Mouse (Mus musculus) lung, postnatal 0 days (tissue): ENCODE data around the gene Plod1.

Experiments
- CTCF ChIP-seq: IDR thresholded peaks from 2 replicates; pipeline ENCODE4 v1.5.1; 2016; ENCODE audit warnings: antibody characterized with exemption, mild to moderate bottlenecking
- EP300 ChIP-seq: IDR thresholded peaks from 2 replicates; pipeline ENCODE4 v1.6.1; 2016; ENCODE audit warnings: antibody characterized with exemption, mild to moderate bottlenecking, control low read depth

DNA sequence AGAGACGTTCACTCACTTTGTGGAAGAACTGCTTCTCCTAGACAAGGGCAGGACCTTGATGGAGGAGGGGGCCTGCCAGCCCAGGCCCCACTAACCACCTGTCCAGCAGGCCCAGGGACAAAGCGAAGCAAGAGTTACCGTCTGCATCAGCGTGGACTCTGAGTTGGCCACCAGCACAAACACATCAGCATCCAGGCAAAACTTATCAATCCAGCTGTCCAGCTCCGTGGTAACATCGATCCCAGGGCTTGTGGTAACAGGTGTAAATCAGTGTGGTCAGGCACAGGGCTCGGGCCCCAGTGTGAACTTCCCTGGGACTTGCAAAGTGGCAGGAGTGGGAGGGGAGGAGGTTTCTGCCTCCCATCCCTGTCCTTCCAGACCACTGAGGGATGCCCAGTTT is 49.3 kb downstream of the Plod1 start:
- no peak for TF ChIP-seq EP300
- TF ChIP-seq CTCF = no peak
